Mouse (Mus musculus): Measurements from ENCODE around the gene C2cd5. TPM values are rescaled to one million over a fixed set of nuclear protein-coding genes. Genes with fewer than 3 reads are reported as not detected.

C2cd5 gene
- polyA plus RNA-seq, 1 experiment from 2014 or later: 46.0 TPM

GRCm38 (mm10) chr6:143068181-143068915 lies 31.6 kb downstream of the C2cd5 start:
- 80% methylated on average over 9 of the region's 9 CpGs for WGBS

DNA sequence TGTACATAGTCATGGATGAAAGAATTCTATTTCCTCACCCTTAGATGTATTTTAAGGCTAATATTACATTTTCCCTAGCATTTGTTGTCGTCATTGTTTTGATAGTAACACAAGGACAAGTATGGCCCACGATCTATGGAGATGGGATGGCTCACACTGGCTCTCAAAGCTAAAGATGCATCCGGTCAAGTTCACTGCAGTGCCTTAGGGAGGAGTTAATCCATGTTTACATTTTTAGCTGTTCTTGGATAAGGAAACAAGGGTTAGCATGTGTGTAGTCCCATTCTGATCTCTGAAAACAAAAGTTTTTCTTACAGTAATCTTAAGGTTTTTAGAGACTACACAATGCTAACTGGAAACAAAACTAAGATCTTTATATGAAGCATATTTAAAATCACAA lies 32.3 kb downstream of the C2cd5 start:
- 88% methylated on average over 3 of the region's 3 CpGs for WGBS

More at GRCm38 (mm10) chr6:143068181-143068915, 31.6 kb downstream of the C2cd5 start:
- Histone ChIP-seq H3K36me3 (replicated peaks) (peaks cover 17% of the 10 kb centered on the region), H3K27me3 (no peaks in the 10 kb centered on the region), H3K27ac (no peak overlapping the region), H3K9ac (no peak overlapping the region), H3K4me2 (no peak overlapping the region), H3K9me3 (no peaks in the 10 kb centered on the region), H3K4me1 (0 out of 2 replicates have a peak, but pooled peaks cover 4% of the 10 kb centered on the region), H3K4me3 (replicated peaks) (no peak overlapping the region)
- no peak for ATAC-seq (ENCODE audit: low FRiP score)

DNA sequence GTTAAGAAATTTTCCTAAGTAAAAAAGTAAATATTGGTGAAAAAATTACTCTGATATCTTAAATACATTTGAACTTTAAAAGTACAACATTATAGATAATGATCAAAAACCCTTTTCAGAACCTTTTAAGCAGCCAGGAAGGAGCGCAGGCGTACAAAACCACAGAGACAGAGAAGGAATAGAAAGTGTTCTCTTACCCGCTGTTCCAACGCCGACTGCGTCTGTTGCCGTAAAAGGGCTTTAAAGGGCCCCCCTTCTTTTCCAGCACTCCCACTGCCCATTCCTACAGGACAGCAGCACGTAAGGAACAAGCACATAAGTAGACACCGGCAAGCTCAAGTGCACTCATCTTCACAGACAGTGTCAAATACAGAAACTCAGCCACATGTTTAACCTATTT lies 33.1 kb downstream of the C2cd5 start:
- 90% methylated on average over 9 of the region's 9 CpGs for WGBS
- H3K9ac ChIP-seq: no peak overlapping the region

More for the DNA sequence above, 32.3 kb downstream of the C2cd5 start:
- no peak overlapping the region for H3K4me3 ChIP-seq (replicated peaks)
- no peaks in the 10 kb centered on the region for H3K27me3 ChIP-seq
- H3K9ac ChIP-seq: no peak overlapping the region
- no peaks in the 10 kb centered on the region for H3K9me3 ChIP-seq
- no peak overlapping the region for H3K27ac ChIP-seq
- 0 out of 2 replicates have a peak, but pooled peaks cover 4% of the 10 kb centered on the region for H3K4me1 ChIP-seq
- ATAC-seq (ENCODE audit: low FRiP score): no peak
- peaks cover 12% of the 10 kb centered on the region for H3K36me3 ChIP-seq (replicated peaks)
- H3K4me2 ChIP-seq: no peak overlapping the region

DNA sequence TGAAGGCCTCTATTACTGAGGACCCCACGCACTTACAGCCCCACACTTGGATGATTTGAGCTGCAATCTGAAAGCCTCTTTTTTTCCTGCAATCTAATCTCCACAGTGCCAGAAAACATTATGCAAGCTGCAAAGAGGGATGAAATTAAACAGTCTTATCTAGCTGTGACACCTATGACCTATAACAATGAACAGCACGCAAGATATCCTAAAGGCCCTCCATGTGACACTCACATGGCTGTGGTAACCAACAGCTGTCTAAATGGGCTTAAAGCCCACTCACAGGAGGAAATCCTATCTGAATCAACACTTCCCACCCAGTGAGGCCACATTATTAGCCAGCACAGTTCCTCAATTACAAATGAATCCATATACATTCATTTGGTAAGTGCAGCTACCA lies 35.9 kb downstream of the C2cd5 start:
- WGBS: 77% methylated on average over 2 of the region's 2 CpGs
- Histone ChIP-seq H3K4me3 (replicated peaks) (no peak overlapping the region), H3K4me2 (no peak overlapping the region), H3K4me1 (0 out of 2 replicates have a peak, but pooled peaks cover 4% of the 10 kb centered on the region), H3K27me3 (no peaks in the 10 kb centered on the region), H3K36me3 (replicated peaks) (peaks cover 9% of the 10 kb centered on the region; the same call in 1 of the 2 replicates), H3K27ac (no peak overlapping the region), H3K9me3 (no peaks in the 10 kb centered on the region), H3K9ac (no peak overlapping the region)
- ATAC-seq (ENCODE audit: low FRiP score): no peak

More for the DNA sequence above, 33.1 kb downstream of the C2cd5 start:
- Histone ChIP-seq H3K4me2 (no peak overlapping the region), H3K36me3 (replicated peaks) (peaks cover 12% of the 10 kb centered on the region), H3K27ac (no peak overlapping the region), H3K4me3 (replicated peaks) (no peak overlapping the region), H3K9me3 (no peaks in the 10 kb centered on the region), H3K27me3 (no peaks in the 10 kb centered on the region), H3K4me1 (0 out of 2 replicates have a peak, but pooled peaks cover 4% of the 10 kb centered on the region)
- no peak for ATAC-seq (ENCODE audit: low FRiP score)

- H3K4me1 ChIP-seq: no peaks in the 10 kb centered on the region
- no peaks in the 10 kb centered on the region for H3K27me3 ChIP-seq
- no peak for ATAC-seq (ENCODE audit: low FRiP score)
- 94% methylated on average over 5 of the region's 5 CpGs for WGBS
- no peak overlapping the region for H3K9ac ChIP-seq
- peaks cover 8% of the 10 kb centered on the region for H3K36me3 ChIP-seq (replicated peaks)
- no peak overlapping the region for H3K4me3 ChIP-seq (replicated peaks)
- no peak overlapping the region for H3K4me2 ChIP-seq
- no peaks in the 10 kb centered on the region for H3K9me3 ChIP-seq
- H3K27ac ChIP-seq: no peak overlapping the region
Measured at GRCm38 (mm10) chr6:143057601-143058000, 42.3 kb downstream of the C2cd5 start.

GRCm38 (mm10) chr6:143051566-143051965 lies 48.4 kb downstream of the C2cd5 start:
- no peak for ATAC-seq (ENCODE audit: low FRiP score)

GRCm38 (mm10) chr6:143049791-143050555 lies 50.0 kb downstream of the C2cd5 start:
- H3K36me3 ChIP-seq (replicated peaks): peaks cover 46% of the 10 kb centered on the region
- 89% methylated on average over 11 of the region's 11 CpGs for WGBS
- H3K4me1 ChIP-seq: no peaks in the 10 kb centered on the region
- no peak overlapping the region for H3K4me2 ChIP-seq
- no peak for ATAC-seq (ENCODE audit: low FRiP score)
- no peak overlapping the region for H3K4me3 ChIP-seq (replicated peaks)
- H3K27ac ChIP-seq: no peak overlapping the region
- H3K27me3 ChIP-seq: no peaks in the 10 kb centered on the region
- H3K9me3 ChIP-seq: 0 out of 2 replicates have a peak, but pooled peaks cover 3% of the 10 kb centered on the region
- no peak overlapping the region for H3K9ac ChIP-seq

More at GRCm38 (mm10) chr6:143051566-143051965, 48.4 kb downstream of the C2cd5 start:
- Histone ChIP-seq H3K4me2 (no peak overlapping the region), H3K27ac (no peak overlapping the region), H3K4me3 (replicated peaks) (no peak overlapping the region), H3K36me3 (replicated peaks) (peaks cover 36% of the 10 kb centered on the region), H3K9ac (no peak overlapping the region), H3K4me1 (no peaks in the 10 kb centered on the region), H3K9me3 (0 out of 2 replicates have a peak, but pooled peaks cover 3% of the 10 kb centered on the region), H3K27me3 (no peaks in the 10 kb centered on the region)
- WGBS: 81% methylated on average over 5 of the region's 5 CpGs

DNA sequence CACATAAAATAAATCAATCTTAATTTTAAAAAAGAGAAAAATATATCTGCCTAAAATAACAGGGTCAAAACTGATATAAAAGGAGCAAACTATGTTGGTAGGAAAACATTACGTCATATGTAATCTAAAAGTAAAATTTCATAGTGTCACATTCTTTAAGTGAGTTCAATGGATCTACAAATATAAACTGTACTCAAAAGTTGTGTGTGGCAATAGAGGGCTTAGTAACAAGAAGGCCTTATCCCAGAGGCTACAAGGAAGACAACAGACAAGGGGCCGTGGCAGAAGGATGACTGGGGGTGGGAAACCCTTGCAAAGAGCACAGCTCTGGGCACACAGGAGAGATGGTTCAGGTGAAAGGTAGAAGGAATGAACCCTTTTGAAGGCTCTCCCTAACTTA lies 50.8 kb downstream of the C2cd5 start:
- ATAC-seq (ENCODE audit: low FRiP score): no peak
- Histone ChIP-seq H3K9me3 (0 out of 2 replicates have a peak, but pooled peaks cover 3% of the 10 kb centered on the region), H3K9ac (no peak overlapping the region), H3K4me2 (no peak overlapping the region), H3K4me3 (replicated peaks) (no peak overlapping the region), H3K27ac (no peak overlapping the region), H3K4me1 (no peaks in the 10 kb centered on the region), H3K27me3 (no peaks in the 10 kb centered on the region), H3K36me3 (replicated peaks) (peaks cover 42% of the 10 kb centered on the region)
- 97% methylated on average over 2 of the region's 2 CpGs for WGBS

GRCm38 (mm10) chr6:143047538-143048258 lies 52.2 kb downstream of the C2cd5 start:
- Histone ChIP-seq H3K9ac (no peak overlapping the region), H3K4me2 (no peak overlapping the region), H3K4me3 (replicated peaks) (no peak overlapping the region), H3K4me1 (no peaks in the 10 kb centered on the region), H3K27ac (no peak overlapping the region), H3K36me3 (replicated peaks) (peaks cover 42% of the 10 kb centered on the region), H3K27me3 (no peaks in the 10 kb centered on the region), H3K9me3 (0 out of 2 replicates have a peak, but pooled peaks cover 3% of the 10 kb centered on the region)
- 88% methylated on average over 15 of the region's 15 CpGs for WGBS
- no peak for ATAC-seq (ENCODE audit: low FRiP score)

DNA sequence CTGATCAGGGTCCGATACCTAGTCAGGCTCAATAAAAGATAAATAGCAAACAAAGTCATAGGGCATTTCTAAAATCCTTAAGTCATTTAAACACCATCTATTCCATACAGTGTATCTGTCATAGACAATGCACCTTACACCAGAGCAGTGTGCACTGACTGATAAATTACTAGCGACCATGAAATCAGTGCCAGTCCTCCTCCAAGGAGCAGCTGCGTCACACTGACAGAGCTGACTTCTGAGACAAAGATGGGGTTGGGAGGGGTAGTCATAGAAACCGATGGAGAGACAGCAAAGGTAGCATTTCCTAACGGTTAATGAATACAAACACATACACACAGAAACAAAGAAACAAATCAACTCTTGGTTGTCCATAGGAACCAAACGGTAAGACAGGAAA lies 58.4 kb downstream of the C2cd5 start:
- Histone ChIP-seq H3K4me2 (no peak overlapping the region), H3K36me3 (replicated peaks) (peaks cover 49% of the 10 kb centered on the region), H3K4me1 (no peaks in the 10 kb centered on the region), H3K9me3 (no peaks in the 10 kb centered on the region), H3K27me3 (no peaks in the 10 kb centered on the region), H3K4me3 (replicated peaks) (no peak overlapping the region), H3K9ac (no peak overlapping the region), H3K27ac (no peak overlapping the region)
- WGBS: 79% methylated on average over 6 of the region's 6 CpGs
- no peak for ATAC-seq (ENCODE audit: low FRiP score)

DNA sequence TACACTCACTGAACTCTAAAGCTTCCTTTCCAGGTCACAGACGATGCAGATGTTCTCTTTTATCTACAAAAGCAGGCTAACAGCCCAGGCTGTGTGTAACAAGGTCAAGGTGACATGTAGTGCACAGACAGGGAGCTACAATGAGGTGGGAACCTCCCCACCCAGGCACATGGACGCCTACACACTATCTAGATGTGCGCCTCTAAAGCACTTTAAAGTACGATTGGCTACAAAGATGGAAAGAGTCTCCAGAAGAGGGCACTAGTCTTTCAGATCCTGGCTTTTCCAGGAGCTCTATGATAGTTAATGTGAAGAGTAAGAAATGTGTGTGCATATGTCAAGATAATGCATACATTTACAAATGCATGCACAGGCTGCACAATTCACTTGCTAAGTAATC lies 64.7 kb downstream of the C2cd5 start:
- H3K27me3 ChIP-seq: no peaks in the 10 kb centered on the region
- peaks cover 83% of the 10 kb centered on the region for H3K36me3 ChIP-seq (replicated peaks)
- H3K4me3 ChIP-seq (replicated peaks): no peak overlapping the region
- no peak overlapping the region for H3K4me2 ChIP-seq
- no peak for ATAC-seq (ENCODE audit: low FRiP score)
- no peak overlapping the region for H3K27ac ChIP-seq
- H3K9ac ChIP-seq: no peak overlapping the region
- no peaks in the 10 kb centered on the region for H3K9me3 ChIP-seq
- WGBS: 70% methylated on average over 4 of the region's 4 CpGs
- H3K4me1 ChIP-seq: no peaks in the 10 kb centered on the region

DNA sequence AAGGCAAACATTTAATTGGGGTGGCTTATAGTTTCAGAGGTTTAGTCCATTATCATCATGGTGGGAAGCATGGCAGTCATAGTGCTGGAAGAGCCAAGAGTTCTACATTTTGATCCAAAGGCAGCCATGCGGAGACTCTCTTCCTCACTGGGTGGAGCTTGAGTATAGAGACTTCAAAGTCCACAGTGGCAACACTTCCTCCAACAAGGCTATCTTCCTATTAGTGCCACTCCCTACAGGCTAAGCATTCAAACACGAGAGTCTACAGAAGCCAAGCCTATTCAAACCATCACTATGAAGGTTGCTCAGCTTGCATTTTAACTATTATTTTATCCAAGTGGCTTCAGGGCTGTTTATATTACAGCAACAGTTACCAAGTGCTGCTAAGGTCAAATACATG lies 65.4 kb downstream of the C2cd5 start:
- peaks cover 86% of the 10 kb centered on the region for H3K36me3 ChIP-seq (replicated peaks)
- no peak overlapping the region for H3K27ac ChIP-seq
- WGBS: 90% methylated on average over 2 of the region's 2 CpGs
- no peak overlapping the region for H3K4me3 ChIP-seq (replicated peaks)
- H3K27me3 ChIP-seq: no peaks in the 10 kb centered on the region
- H3K9me3 ChIP-seq: no peaks in the 10 kb centered on the region
- no peaks in the 10 kb centered on the region for H3K4me1 ChIP-seq
- no peak for ATAC-seq (ENCODE audit: low FRiP score)
- H3K4me2 ChIP-seq: no peak overlapping the region
- no peak overlapping the region for H3K9ac ChIP-seq

All from forebrain, embryonic 12.5 days (tissue).